Mouse (Mus musculus) thymus, postnatal 4 days (tissue): ENCODE data around the gene Pef1.

Source experiments
- DNase-seq: peaks from one replicate; pipeline ENCODE4 v3.0.0; 2021

Pef1 gene

DNA sequence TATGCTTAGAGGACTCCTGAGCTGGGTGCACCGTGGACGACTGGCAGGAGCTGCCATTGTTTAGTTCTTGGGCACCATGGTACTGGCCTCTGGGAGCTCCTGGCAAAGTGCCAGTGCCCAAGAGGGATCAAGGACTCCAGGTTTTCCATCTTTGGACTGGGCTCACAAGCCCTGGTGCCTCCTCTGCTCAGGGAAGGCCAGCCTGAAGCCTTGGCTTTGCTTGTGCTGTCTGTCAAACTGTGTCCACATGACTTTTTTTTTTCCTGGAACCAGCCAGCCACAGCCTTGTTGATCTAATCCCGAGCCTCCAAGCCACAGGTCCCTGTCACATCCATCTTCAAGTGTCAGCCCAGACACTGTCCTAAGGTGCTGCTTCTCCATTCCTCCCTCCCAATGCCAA lies 39.4 kb downstream of the Pef1 start:
- no peak for DNase-seq

GRCm38 (mm10) chr4:130148405-130148804 lies 46.0 kb downstream of the Pef1 start:
- no peak for DNase-seq

GRCm38 (mm10) chr4:130154250-130154649 lies 51.9 kb downstream of the Pef1 start:
- DNase-seq: no peak

DNA sequence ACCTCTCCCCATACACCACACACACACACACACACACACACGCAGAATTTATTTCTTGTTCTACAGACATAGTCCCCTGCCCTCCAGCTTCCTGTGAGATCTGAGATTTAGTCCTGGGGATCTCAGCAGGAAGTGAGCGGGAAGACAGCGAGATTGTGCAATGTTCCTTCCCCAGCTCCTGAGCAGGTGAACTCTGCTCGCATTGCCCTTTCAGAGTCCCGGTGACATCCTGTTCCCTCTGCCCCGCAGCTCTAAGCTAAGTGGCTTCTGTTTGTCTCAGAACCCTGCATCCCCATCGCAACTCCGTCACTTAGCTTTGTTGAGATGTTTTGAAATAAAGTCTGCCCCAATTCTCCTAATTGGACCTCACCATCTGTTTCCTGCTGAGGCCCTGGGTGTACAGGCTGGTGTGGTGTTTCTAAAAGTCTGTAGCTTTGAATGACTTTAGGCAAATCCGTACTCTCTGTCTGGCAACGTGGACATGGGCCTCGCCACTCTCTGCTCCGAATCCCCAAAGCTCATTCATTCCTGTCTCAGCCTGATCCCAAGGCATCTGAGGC lies 54.5 kb downstream of the Pef1 start:
- DNase-seq: no peak

GRCm38 (mm10) chr4:130161349-130161748 lies 59.0 kb downstream of the Pef1 start:
- DNase-seq: no peak

DNA sequence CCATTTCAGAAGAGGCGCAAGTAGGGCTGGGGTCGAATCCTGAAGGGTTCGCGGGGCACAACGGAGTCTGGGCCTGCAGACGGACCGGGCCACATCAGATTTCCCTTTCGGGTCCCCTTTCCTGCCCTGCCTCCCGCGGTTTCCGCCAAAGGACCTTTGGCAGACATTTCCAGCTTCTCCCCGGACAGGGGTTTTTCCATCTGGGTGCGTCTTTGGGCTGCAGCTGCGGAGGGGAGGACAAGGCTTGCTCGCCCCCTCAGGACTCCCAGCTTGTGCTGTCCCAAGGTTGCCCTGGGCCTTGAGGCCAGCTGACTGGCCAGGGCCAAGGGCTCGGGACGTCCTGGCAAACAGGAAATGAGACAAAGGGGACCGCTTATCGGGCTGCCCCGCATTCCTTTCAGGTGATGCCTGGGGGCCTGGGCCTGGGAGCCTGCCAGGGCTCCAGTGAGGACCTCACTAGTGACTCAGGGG lies 61.1 kb downstream of the Pef1 start:
- DNase-seq: no peak

DNA sequence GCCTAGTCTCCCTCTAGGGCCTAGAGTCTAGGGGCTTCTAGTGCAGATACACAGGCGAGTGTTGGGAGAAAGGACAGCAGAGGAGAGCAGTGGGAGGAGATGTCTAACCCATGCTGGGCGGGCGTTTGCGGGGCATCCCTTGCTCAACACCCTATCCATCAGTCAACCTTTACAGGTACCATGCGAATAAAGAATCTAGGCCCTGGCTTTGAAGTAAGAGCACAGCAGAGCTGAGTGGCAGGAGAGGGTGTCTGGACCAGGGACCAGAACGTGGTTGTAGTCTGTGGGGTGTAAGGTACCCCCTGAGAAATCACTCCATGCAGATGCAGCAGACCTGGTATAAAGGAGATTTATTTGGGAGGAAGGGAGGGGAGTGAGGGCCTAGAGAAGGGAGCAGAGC lies 61.8 kb downstream of the Pef1 start:
- DNase-seq: no peak

DNA sequence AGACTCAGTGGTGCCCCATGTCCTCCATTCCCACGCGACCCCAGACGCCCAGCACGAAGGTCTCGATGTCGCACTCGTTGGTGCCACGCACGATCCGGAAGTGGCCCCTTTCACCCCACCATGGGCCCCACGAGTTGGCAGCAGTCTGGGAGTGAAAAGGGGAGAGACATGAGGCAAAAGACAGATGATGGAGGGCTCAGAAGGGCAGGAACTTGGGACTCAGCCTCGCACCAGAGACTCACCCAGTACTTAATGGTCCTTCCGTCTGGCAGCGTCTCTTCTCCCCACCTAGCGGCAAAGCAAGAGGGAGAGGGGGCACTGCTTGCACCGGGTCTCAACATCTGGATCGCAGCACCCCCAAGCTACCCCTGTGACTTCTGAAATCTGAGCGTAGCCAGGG lies 63.7 kb downstream of the Pef1 start:
- no peak for DNase-seq

GRCm38 (mm10) chr4:130166592-130166991 lies 64.2 kb downstream of the Pef1 start:
- no peak for DNase-seq

GRCm38 (mm10) chr4:130167321-130167720 lies 65.0 kb downstream of the Pef1 start:
- DNase-seq: no peak

DNA sequence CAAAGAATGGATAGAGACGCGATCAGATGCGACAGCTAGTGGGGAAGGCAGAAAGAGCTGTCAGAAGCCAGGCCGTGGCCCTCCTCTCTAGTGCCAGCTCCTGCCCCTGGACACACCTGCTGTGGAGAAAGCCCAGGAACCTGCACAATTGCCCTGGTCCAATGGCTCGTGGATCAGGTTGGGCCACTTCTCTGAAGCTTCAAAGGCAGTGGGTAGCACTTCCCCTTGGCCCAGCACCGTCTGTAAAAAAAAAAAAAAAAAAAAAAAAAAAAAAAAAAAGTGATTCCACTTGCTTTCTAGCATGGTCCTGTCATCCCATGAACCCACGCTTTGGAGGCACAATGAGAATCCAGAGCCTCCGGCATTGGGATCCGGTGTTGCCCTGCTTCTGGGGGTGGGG lies 65.5 kb downstream of the Pef1 start:
- no peak for DNase-seq

GRCm38 (mm10) chr4:130168280-130169183 lies 66.2 kb downstream of the Pef1 start:
- DNase-seq: no peak

DNA sequence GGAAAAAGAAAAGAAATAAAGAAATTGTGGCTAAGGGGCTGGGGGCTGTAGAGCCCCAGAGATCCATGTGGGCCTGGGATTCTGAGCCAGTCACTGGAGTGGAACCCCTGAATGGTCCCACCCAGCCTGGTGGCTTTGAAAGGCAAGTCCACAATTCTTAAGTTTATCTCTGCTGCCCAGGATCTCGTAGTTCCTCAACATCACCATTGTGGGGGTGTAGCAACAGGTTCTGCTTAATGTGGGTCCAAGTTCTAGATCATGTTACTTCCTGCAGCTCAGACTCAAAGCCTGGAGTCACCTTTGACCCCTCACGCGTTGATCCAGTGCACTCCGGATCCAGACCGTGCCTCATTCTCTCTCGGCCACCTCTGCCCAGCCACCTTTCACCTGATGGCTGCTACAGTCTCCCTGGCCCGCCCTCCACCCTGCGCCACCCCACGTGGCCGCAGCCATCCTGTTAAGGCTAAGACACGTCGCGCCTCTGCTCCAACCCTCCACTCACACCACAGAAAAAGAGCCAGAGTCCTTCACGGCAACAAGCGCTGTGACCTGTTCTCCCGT lies 67.1 kb downstream of the Pef1 start:
- no peak for DNase-seq

GRCm38 (mm10) chr4:130170362-130170761 lies 68.0 kb downstream of the Pef1 start:
- no peak for DNase-seq

- DNase-seq: no peak
Measured at GRCm38 (mm10) chr4:130171951-130172765, 69.8 kb downstream of the Pef1 start.

DNA sequence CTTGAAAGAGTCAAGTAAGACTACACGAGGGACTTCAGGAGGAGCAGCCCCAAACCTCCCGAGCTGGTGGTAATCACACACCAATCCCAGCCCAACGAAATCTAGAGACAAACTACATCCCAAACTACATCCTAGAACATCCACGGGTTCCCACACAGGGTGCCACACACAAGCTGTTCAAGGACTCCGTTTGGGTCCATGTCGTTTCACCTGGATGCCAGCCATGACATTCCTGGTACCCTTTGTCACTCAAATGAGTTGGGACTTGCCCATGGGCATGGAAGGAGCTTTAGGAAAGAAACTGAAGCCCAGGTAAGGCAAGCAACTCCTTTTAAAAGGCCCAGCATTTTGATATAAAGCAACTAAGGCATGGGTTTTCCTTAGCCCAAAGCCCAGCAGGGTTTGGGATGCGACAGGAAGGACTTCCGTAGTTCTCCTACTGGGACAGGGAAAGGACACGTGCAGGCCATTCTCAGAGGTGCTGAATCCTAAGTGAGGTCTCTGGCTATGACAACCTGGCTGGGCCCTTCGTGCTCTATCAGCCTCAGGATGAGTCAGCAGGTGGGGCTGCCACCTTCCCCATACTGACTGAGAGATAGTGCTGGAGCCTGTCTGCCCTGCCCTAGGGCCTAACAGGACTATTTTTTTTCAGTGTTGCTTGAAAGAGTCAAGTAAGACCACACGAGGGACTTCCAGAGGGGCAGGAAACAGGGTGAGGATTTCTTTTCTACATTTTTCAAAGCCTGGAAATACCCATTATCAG lies 70.9 kb downstream of the Pef1 start:
- DNase-seq: no peak

DNA sequence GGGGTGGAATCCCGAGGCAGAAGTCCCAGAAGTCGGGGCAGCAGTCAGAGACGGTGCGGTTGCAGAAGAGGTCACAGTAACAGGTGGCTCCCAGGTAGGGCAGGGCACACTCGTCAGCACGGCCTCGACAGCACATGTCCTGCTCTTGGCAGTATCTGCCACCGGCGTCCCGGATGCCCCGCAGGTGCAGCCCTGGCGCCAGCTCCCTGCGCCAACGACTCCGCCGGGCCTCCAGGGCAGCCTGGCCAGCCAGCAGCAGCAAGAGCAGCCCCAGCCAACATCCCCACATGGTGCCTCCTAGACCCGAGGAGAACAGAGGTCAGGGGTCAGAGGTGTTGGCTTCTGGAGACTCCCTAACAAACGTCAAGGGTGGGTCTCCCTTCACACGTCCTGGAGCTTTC lies 71.6 kb downstream of the Pef1 start:
- DNase-seq: no peak

DNA sequence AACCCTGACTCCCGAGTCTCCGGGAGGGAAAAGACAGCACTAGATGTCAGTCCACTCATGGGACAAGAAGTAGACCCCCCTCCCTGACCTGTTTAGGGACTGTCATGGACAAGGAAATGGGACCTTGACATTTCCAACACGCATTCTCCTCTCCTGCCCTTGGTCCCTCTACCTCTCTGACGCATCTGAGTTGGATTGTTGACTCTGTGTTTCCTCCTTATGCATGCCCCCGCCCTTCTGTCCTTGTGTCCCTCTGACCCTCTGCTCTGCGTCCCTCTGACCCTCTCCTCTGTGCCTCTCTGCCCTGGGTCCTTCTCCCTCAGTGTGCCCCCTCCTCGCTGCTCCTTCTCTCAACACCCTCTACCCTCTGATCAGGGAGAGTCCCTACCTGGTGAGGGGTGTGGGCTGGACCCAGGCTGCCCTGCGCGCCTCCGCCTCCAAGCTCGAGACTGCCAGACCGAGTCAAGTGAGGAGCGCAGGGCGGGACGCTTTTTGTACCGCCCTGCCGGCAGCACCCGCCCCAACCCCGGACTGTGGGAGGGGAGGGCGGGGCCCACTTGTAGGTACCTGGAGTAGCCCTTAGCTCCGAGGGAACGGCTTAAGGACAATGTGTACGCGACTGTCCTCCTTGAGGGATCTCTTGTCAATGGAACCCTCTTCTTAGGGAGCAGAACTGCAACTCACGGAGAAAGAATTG lies 72.1 kb downstream of the Pef1 start:
- peak; percentile 31 for DNase-seq

- no peak for DNase-seq
Measured at GRCm38 (mm10) chr4:130175072-130175711, 72.8 kb downstream of the Pef1 start, which contains the start of gene Tinagl1. Gene Tinagl1 (minus strand): TSS chr4:130175122.

DNA sequence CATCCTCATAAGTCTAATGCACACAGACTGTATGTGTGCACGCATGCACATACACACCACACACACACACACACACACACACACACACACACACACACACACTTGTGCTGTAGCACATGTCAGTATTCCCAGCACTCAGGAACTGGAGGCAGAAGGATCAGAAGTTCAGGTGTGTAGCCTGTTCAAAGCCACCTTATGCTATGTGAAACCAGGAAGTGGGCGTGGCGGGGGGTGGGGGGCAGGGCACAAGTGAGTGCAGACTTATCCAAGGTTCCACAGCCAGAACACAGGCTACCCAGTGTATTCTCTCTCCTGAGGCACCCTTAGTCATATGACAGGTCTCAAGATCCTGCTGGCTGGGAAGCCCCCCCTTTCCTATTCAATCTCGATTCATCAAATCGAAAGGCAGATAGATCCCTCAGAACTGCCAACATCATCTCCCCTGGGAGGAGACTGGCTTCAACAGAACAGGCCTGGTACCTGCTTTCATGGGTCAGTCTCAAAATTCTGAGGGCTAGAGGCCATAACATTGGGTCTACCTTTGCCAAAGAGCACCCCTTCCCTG lies 73.9 kb downstream of the Pef1 start:
- no peak for DNase-seq

DNA sequence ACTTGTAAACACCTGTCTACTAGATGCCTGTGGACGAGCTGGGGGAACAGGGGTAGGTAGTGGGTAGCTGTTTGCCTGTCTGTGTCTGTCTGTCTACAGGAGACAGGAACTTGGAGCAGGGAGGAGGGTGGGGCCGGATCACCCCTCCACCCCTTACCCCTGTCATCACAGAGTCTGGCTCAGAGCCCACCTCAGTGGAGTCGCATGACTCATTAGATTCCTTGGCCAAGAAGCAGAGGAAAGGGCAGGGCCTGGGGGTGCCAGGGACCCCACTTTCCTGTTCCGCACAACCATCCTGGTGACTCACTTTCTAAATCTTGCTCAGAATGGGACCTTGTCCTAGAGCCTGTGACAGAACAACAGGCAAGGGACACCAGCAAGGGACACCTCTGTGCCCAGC lies 74.7 kb downstream of the Pef1 start:
- DNase-seq: no peak
